Mouse (Mus musculus): Measurements from ENCODE around the gene Apoe.

- TF ChIP-seq EP300 (IDR thresholded peaks at IDR 0.05; ENCODE audit: low read length) (no peak), CTCF (conservative IDR thresholded peaks at IDR 0.05 in 1 of 2, IDR thresholded peaks at IDR 0.05 in 1 of 2; ENCODE audit: low read depth in 2 of 2, low read length in 2 of 2) (no peak), USF1 (IDR thresholded peaks at IDR 0.05; ENCODE audit: low read depth, low read length) (no peak), RCOR1 (conservative IDR thresholded peaks at IDR 0.05; ENCODE audit: low read depth, low read length) (no peak), CHD2 (IDR thresholded peaks at IDR 0.05; ENCODE audit: low read length) (no peak), IRF4 (IDR thresholded peaks at IDR 0.05; ENCODE audit: low read depth, low read length) (no peak), HCFC1 (IDR thresholded peaks at IDR 0.05; ENCODE audit: low read depth, low read length) (no peak)
These were observed 760 bp downstream of the Apoe start for GRCm38 (mm10) chr7:19697949-19698906.
